Mouse (Mus musculus): Measurements from ENCODE around the gene Cks1b. TPM values are rescaled to one million over a fixed set of nuclear protein-coding genes. Genes with fewer than 3 reads are reported as not detected.

Cks1b gene
- total RNA-seq (2023) = 2.8 TPM

DNA sequence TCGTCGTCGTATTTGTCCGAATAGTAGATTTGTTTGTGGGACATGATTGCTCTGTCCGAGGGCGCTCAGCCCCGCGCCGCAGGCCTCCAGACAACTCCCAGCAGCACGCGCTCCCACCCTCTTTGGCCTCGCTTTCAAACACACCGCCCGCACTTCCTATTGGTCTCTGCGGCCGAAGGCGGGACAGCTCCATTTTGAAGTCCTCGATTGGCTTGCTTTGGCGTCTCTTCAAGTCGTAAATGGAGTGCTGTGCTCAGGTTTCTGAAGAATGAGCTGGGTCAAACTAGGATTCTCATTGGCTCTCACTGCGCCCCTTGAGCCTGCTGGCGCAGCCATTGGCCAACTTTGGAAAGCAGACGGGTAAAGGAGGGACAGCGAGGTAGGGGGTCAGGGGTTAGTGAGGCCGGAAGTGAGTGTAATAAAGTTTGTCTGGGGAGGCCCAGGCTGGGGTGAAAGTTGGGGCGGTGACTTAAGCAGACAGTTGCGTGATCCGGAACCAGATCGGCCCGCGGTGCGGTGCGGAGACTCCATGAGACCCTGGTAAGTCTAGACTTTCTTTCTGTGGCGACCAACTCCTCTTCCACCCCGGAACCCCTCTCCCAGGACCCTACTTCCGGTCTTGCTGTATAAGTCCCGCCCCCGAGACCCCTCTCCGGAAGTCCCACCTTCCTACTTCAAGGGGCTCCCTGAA is at the start of gene Cks1b, which contains the start of gene Shc1:
Gene Cks1b (minus strand): TSS at position 214 of the 691 bp plus-strand sequence.
Gene Shc1 (plus strand): TSS at position 274 of the 691 bp plus-strand sequence.

DNA sequence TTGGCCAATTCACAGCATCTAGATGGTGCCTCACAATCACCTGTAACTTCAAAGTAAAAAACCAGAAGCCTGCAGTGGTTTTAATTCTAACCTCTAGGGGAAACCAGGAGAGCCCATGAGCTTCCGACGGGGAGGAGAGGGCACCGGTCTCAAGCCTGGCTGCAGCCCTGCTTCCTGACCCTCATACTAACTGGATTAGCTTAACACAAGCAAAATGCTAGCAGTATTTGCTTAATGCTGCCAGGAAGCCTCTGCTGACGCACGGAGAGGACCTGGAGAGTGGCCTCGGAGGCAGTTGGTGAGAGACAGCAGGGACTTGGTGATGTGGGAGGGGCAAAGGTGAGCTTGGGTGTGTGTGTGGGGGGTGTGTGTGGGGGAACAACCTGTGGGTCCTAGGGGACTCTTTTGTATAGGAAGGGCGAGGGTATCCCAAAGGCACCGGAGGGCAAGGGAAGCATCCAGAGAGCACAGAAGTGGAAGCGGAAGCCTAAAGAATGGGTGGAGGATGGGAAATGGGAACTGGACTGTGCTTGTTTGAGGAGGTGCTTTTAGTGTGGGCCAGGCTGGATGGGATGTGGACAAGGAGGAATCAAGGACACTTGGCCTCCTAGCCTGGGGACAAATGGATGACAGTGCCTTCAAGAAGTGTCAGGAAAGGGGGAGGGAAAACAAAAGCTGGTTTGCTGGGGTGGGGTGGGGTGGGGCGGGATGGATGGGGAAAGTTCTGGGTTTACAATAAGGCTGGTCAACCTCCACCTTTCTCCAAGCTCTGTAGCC is 36.4 kb upstream of the Cks1b start, which contains the start of gene Pmvk:
Gene Pmvk (plus strand): TSS at position 141 of the 777 bp plus-strand sequence.

DNA sequence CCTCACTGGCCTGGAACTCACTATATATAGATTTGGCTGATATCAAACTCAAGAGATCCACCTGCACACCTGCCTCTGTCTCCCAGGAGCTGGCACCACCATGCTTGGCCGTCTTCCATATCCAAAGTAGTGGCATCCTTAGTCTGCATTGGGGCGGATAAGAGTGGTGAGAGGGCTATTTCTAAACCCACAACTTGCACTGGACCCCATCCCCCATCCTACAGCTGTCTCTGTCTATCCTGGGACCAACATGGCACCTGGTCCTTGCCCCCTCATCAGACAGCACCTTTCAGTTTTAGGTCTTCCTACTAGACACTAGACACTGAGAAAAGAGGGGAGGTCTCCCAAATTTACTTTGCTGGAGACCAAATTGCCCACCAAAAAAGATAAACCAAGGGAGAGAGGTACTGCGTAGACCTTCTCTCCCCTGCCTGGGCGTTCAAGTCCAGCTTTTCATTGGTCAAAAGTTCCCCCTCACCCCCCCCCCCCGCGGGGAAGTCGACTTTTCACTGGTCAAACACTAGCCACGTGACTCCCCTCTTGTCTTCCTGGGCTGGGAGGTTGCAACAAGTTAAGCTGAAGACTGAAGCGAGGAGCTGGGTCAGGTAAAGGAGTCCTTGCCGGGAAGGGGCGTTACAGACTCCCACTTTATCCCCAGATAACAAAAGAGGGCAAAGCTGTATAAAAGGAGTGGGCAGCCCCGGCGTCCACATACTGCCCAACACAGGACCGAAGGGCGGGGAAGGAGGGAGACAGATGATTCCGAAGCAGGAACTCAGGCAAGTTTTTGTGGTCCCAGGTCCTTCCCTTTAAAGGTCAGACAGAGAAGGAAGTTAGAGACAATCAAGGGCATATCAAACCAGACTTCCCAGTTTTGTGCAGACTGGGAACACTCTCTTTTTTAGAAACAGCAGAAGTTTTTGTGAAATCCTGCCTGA is 18.3 kb upstream of the Cks1b start, which contains the start of gene Pbxip1:
Gene Pbxip1 (plus strand): TSS at position 531 of the 938 bp plus-strand sequence.

DNA sequence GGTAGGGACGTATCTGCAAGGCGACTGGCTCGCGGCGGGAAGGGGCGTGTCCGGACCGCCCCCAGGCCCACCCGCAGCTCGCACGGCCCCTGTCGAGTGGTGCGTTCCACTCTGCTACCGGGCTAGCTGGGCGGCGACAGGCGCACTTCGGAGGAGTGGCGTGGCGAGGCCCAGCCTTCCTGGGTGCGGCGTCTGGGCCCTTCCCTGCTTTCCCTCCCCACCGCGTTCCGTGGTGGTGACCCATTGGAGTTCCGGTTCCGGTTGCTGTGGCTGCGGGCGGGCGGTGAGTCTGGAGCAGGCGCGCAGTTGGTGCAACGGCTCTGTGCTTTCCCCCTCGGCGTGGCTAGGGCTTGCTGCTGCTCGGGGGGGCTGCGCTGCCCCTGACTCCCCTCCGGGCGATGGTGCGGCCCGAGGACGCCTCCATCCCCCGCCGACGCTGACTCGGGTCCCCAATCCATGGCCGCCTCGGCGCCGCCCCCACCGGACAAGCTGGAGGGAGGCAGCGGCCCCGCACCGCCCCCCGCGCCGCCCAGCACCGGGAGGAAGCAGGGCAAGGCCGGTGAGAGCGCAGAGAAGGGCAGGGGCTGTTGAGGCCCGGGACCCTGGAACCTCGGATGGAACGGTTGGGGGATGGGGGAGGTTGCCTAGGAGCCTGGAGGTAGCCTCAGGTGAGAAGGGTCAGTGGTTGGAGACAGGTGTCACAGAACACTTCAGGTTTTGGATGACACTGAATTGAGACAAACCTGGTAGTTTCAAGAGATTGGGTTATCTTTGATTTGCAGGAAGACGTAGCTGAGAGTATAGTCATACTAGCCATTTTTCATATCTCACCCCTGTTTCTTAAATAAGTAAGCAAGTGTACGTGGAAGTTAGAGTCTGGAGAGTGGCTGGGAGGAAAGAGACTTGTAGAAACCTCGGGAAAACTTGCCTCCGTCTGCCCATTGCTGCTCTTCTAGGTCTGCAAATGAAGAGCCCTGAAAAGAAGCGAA is 12.3 kb upstream of the Cks1b start, which contains the start of gene Pygo2:
Gene Pygo2 (plus strand): TSS at position 44 of the 989 bp plus-strand sequence.

DNA sequence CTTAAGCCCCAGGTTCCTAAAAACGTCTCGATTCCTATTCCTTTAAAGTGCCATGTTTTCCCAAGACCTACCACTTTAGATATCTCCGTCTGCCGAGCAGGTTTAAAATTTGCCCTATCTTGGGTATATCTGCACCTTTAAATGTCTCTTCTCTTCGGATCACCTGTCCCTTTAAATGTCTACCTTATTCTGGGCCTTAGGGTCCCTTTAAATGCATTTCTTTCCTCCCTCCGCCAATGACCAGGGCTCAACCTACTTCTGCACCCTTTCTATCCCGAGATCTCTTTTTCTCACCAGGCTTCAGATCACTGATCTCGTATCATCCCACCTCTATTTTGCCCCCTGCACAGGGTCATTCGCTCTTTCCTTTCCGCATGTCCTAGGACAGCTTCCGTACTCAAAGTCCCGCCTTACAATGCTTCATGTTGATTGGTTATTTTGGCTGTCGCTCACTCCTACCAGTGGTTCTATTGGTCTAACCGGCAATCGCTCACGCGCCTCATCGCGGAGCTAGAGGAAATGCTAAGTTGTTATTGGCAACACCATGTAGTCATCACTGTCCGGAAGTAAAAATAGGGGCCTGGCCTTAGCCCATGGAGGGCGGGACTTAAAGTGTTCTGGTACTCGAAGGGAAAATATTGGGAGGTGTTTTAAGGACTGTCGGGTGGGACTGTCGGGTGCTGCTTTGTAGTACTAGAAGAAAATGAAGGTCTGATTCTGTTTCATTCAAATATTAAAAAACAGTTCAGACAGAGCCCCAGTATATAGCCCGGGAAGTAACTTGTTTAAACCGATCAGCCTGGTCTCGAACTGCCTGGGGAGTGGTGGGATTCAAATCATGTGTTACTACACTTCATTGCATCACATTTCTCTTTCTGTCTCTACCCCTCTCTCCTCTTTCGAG is 6.4 kb downstream of the Cks1b start, which contains the start of gene Flad1:
Gene Flad1 (minus strand): TSS at position 381 of the 904 bp plus-strand sequence.

DNA sequence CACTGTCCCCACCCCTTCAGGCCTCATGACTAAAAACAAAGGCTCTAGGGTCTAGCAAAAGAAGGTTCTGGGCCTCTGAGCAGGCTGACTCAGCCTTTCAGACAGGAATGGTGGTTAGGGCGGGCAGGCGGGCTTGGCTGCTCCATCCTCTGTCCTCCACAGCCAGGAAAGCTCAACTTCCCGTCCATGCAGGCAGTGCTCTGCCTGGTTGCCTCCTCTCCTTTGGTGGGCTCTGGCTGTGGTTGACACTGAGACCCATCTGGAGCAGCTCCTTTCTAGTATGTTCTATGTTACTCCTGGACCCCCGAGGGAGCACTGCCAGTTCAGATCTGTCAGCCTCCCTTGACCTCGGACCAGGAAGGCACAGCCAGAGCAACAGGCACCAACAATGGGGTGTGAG is 15.5 kb downstream of the Cks1b start, which contains the start of gene Lenep:
Gene Lenep (minus strand): TSS at position 101 of the 400 bp plus-strand sequence.

DNA sequence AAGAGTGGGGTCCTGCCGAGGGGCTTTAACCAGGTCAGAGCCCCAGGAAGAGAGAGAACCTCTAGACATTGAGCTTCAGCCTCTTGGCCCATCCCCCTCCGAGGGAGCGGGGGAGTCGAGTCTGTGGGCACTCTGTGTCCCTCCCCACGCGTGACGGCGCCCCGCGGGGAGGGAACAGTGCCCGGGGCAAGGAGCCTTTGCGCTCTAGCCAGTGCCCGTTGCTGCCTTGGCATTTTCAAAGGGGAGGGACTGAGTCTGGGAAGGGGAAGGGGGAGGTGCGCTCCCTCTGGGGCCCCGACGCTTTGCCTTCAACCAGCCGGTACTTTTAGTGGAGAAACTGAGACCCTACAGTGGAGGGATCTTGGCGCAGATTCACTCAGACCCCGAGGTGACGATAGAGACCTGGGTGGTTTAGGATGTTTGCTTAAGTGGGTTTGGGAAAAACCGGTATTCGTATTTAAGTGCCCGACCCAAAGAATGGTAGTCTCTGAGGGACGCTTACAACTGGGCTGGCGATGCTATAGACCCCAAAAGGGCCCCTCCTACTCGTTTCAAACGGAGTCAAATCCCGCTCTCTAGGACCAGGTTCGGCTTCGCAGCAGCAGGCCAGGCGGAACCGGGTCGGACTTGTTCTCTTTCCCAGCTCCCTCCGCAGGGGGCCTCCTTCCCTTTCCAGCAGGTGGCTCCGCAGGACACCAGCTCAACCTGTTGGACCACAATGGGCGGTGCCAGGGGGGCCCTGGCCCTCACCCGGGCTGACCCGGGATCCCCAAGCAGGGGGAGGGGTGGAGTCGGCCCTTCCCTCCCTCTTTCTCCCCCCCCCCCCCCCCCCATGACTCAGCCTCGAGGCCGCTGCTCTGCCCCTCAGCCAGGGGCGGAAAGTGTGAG is 23.9 kb downstream of the Cks1b start, which contains the start of gene Zbtb7b:
Gene Zbtb7b (minus strand): TSS at position 771 of the 888 bp plus-strand sequence.

Other genes starting within 250 kb of the Cks1b start
- gene Scamp3, start 240.9 kb downstream of the Cks1b start, total RNA-seq (2023) = 156 TPM
- 129 TPM for gene Fam189b, start 235.2 kb downstream of the Cks1b start, total RNA-seq (2023)
- 61.2 TPM for gene Gba, start 215.5 kb downstream of the Cks1b start, total RNA-seq (2023)
- 12.1 TPM for gene Thbs3, start 203.2 kb downstream of the Cks1b start, total RNA-seq (2023)
- gene Mtx1, start 191.3 kb downstream of the Cks1b start, total RNA-seq (2023) = 205 TPM
- 0.50 TPM for gene Muc1, start 189.3 kb downstream of the Cks1b start, total RNA-seq (2023)
- 94.5 TPM for gene Krtcap2, start 172.4 kb downstream of the Cks1b start, total RNA-seq (2023)
- gene Trim46, start 172.1 kb downstream of the Cks1b start, total RNA-seq (2023) = 2.0 TPM
- gene Dpm3, start 159.0 kb downstream of the Cks1b start, total RNA-seq (2023) = 55.3 TPM
- 113 TPM for gene Slc50a1, start 147.8 kb downstream of the Cks1b start, total RNA-seq (2023)
- 0.41 TPM for gene Efna1, start 137.2 kb downstream of the Cks1b start, total RNA-seq (2023)
- not detected for gene Efna3, start 95.4 kb downstream of the Cks1b start, total RNA-seq (2023)
- gene Efna4, start 80.4 kb downstream of the Cks1b start, total RNA-seq (2023) = not detected
- 19.3 TPM for gene Adam15, start 68.4 kb downstream of the Cks1b start, total RNA-seq (2023)
- 0.24 TPM for gene Dcst2, start 56.4 kb downstream of the Cks1b start, total RNA-seq (2023)
- not detected for gene Dcst1, start 53.1 kb downstream of the Cks1b start, total RNA-seq (2023)
- 111 TPM for gene Zbtb7b, start 23.6 kb downstream of the Cks1b start, total RNA-seq (2023)
- not detected for gene Lenep, start 15.6 kb downstream of the Cks1b start, total RNA-seq (2023)
- gene Flad1, start 6.5 kb downstream of the Cks1b start, total RNA-seq (2023) = 29.4 TPM
- 96.2 TPM for gene Shc1, start 60 bp upstream of the Cks1b start, total RNA-seq (2023)
- gene Pygo2, start 11.8 kb upstream of the Cks1b start, total RNA-seq (2023) = 54.1 TPM
- 115 TPM for gene Pbxip1, start 18.3 kb upstream of the Cks1b start, total RNA-seq (2023)
- 8.2 TPM for gene Pmvk, start 36.2 kb upstream of the Cks1b start, total RNA-seq (2023)
- not detected for gene Kcnn3, start 101.8 kb upstream of the Cks1b start, total RNA-seq (2023)

All from CD4-positive naive resting alpha-beta T cell, adult 57 days (primary cell).